Mouse (Mus musculus) left cerebral cortex, adult 9 months (tissue): Measurements from ENCODE around the gene 4933411K16Rik.

Experiments used
- DNase-seq, 2 experiments: peaks; one replicate each; pipeline ENCODE4 v3.0.0; 2022; ENCODE audit warnings: low spot score in 2 of 2

The 4933411K16Rik gene

GRCm38 (mm10) chr19:42051948-42052347, at the start of gene 4933411K16Rik:
TSS of gene 4933411K16Rik (plus strand) at chr19:42052248.
- DNase-seq, result no peak

DNA sequence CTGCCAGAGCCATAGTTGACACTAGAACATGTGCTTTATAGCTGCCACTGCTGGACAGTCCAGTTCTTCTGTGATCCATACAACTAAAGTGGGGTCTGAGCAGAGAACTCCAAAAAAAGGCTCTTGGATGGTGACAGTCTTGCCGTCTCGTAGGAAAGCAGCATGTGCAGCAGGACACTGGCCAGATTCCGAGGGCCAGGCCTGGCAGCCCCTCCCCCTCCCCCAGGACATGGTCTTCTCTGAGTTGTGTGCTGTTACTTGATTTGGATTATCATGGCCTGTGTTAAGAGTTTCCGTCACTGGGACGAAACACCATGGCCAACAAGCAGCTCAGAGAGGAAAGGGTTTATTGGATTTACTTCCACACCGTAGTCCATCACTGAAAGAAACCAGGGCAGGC, 47.8 kb upstream of the 4933411K16Rik start:
- no peak for DNase-seq

DNA sequence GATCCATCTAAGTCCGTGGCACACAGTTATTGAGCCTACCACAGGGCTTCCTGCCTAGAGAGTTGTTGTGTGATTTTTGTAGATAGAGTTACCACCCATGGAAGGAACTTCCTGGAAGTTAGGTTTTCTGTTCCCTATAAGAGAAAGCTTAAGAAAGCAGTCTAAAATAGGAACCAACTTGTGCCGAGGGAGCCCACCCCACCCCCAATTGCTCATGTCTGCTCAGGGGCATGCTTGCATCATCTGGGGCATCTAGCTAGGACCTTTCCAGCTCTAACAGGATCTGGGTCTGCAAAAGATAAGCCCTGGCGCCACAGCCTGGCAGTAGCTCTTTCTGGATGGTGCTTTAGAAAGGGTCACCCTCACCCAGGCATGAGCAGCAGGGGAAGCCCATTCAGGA, 46.4 kb upstream of the 4933411K16Rik start:
- no peak for DNase-seq

GRCm38 (mm10) chr19:42006568-42006967, 45.5 kb upstream of the 4933411K16Rik start:
- DNase-seq, result no peak

DNA sequence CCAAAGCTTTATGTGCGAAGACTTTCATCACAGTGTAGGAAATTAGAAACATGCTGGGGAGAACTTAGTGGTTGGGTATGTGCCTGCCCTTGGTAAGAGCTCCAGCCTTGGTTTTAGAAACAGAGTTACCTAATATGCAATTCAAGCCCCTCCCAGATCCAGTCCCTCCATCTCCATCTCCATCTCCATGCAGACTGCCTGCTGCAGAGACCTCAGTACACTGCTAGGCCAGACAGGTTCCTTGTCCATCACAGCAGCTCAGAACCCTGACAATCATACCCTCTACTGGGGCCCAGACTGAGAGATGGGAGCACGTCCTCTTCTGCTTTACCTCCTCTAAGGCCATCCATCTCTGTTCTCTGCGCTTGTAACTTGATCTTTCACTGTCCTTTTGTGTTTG, 43.5 kb upstream of the 4933411K16Rik start:
- DNase-seq, result no peak

DNA sequence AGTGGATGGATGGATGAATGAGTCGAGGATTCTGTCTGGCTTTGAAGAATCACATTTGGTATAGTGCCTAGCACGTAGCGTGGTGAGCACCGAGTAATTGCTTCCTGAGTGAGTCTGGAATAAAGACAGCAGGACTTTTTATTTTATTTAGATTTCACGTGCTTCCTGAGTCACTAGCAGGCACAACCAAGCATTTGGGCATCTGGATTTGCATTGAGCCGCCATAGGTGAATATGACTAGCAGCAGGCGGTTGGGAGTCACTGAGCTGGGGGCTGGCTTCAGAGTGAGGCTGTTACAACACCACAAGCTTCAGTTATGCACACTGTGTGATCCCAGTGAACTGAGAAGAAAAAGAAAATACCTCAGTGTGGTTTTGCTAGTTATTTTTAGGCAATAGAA, 43.0 kb upstream of the 4933411K16Rik start:
- DNase-seq, result no peak

- no peak for DNase-seq
These were observed 41.6 kb upstream of the 4933411K16Rik start for GRCm38 (mm10) chr19:42010436-42010835.

DNA sequence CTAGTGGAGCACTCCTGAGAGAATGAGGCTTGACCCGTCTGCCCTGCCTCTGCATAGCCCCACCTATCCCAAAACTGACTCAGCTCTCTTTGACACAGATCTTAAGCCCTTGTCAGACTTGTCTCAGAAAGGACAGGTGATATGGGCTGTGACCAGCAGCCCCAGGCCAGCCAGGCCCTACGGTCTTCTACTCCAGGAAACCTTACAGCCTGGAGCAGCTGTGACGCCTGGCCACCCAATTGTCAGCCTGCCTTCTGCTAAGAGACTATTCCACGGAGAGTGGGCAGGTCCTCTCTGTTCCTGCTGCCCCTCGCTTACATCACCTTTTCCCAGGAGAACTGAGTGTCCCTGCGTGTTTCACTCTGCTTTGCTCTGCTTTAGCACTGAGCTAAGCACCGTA, 40.9 kb upstream of the 4933411K16Rik start:
- DNase-seq, result no peak

- DNase-seq, result no peak
These were observed 37.7 kb upstream of the 4933411K16Rik start for GRCm38 (mm10) chr19:42014231-42014825.

DNA sequence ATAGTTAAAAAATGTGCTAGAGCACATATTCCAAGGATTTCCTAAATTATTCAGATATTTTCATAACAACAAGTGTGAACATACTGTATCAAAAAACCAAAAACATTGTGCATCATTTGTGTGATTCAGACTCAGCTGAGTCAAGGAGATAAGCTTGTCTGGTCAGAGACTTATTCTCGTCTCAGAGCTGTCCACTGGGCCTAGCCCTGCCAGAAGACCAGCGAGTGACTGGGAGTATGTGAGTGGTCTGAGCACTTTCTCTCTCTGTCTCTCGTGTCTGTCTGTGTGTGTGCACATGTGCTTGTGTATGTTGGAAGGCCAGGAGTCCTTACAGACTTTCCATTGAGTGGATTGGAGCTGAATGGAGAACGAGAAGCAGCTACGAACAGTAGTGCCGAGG, 37.0 kb upstream of the 4933411K16Rik start:
- no peak for DNase-seq

DNA sequence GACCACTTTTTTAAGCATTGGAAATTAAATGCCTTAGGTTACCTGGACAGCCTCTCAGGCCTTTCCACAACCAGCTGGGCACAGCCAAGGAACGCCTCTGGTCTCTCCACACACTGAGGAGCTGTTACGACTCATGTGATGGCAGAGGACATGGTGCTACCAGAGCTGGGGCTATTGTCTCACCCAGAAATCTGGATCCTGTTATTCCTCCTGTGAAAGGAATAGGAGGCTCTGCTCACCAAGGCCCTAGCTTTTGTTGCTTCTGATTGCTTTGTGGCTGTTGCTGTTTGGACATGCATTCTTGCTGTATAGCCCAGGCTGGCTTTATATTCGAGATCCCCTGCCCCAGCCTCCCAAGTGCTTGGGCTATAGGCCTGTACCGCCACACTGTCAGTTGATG, 35.8 kb upstream of the 4933411K16Rik start:
- DNase-seq, result no peak

DNA sequence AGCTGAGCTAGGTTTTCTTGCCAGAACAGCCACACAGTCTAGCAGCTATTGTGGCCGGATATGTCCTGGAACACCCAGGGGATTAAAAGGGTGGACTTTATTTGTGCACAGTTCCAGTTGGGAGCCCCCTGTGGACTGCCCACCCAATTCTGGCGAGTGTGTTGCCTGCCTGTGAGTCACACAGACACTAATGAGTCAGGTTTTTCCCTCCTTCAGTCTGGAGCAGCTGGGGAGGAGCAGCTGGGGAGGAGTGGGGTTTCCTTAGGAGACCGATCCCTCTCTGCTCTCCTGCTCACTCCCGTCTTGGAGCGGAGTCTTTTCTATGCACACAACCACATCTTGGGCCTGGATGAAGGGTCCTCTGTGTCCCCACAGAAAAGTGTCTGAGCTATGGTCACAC, 35.2 kb upstream of the 4933411K16Rik start:
- DNase-seq, result peak in 1 of 2 experiments; percentile 58

- DNase-seq, result peak in 1 of 2 experiments; percentile 53
These were observed 34.4 kb upstream of the 4933411K16Rik start for GRCm38 (mm10) chr19:42017399-42018247.

DNA sequence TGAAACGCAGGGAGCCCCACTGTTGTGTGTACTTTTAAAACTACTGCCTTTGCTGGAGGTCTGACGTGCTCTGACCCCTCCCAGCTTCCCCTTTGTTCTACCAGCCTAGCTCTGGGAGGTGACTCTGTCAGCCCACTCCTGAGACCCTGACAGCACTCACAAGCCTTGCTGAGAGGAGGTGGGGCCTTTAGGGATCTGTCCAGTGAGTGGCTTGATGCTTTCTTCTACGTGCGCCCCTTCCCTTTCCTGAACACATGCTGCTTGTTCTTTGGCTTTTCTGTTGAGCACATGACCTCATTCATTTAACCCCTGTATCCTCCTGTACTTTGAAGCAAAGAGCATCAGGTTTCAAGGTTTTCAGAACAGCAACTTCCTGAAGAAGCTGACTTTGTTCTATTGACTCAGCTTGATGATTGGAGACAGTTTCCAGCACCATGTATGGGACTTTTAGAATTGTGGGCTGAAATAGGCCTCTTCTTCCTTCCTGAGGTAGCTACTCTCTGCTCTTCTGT, 33.0 kb upstream of the 4933411K16Rik start:
- DNase-seq, result no peak

GRCm38 (mm10) chr19:42021681-42022541, 30.1 kb upstream of the 4933411K16Rik start:
- no peak for DNase-seq

- no peak for DNase-seq
These were observed 29.6 kb upstream of the 4933411K16Rik start for GRCm38 (mm10) chr19:42022542-42022848.

- DNase-seq, result peak; percentile 45 to 89
These were observed 25.9 kb upstream of the 4933411K16Rik start for GRCm38 (mm10) chr19:42026158-42026557.

DNA sequence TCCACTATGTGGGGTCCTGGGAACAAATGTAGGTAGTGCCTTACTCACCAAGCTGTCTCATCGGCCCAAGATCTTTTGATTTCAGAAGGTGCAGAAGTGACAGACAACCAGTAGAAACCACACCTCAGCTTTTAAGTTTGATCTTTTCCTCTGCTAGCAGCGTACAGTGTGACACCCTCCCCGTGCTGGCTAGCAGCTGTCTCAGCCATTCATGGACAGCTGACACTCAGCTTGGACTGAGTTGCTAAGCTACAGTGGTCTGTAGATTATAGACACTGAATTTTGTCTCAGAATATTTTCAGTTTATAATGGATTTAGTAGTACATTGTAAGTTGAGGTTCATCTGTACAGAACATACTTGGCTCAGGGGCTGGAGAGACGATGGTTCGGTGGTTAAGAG, 20.9 kb upstream of the 4933411K16Rik start:
- no peak for DNase-seq

DNA sequence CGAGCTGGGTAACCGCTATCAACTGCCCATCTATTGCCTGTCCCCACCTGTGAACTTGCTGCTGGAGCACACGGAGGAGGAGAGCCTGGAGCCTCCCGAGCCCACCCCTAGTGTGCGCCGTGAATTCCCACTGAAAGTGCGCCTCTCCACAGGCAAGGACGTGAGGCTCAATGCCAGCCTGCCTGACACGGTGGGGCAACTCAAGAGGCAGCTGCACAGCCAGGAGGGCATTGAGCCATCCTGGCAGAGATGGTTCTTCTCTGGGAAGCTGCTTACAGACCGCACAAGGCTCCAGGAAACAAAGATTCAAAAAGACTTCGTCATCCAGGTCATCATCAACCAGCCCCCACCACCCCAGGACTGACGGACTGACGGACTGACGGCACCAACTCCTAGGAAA, 18.4 kb upstream of the 4933411K16Rik start:
- DNase-seq, result no peak

DNA sequence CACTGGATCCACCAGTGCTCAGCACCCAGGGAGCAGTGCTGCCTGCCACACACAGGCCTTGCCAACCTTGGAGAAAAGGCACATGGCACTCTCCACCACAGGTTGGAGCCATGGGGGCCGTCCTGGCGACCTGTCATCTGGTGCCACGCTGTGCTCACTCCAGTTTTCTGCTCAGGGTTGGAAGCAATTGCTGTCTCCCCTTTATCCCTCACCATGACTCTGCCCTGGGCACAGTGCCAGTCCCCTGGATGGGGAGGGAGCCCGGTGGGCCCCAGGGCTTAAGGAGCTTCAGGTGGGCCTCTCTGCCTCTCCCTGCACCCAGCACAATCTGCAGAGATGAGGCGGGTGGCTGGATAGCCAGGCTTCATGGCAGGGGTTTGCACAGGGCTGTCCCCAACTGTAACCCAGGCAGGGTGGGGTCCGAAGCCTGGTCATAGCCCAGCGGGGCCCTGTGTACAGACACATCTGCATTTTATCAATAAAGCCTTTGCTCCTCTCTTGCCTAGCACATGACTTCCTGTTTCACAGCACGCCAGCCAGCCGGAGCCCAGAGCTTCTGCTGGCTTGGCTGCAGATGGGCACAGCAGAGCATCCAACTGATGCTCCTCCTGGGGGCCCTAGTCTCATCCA, 17.8 kb upstream of the 4933411K16Rik start:
- no peak for DNase-seq

DNA sequence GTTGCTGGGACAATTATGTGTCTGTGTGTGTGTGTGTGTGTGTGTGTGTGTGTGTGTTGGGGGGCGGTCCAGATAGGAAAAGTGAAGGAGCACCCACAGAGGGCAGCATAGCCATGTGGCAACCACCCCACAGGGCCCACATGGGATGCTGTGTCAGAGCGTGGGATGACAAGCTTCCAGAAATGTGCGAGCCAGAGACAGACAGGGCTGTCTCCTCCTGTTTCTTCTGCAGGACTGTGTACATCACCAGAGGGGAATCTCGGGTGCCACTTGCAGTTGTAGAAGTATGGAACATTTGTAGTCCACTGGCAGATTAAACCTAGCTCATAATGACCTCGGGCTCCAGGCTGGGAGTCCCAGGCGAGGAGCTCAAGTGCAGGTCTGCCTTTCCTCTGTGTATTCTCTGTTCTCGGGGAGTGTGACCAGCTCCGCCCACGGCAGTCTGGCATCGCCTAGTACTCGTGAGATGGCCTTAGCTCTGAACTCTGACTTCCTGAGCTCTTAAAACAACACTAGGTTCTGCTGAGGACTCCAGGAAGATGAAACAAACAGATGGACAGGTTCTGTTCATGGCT, 17.1 kb upstream of the 4933411K16Rik start:
- DNase-seq, result peak in 1 of 2 experiments; percentile 14
